Mouse (Mus musculus): ENCODE results near the gene Trmt1.

GRCm38 (mm10) chr8:84724683-84725082, 38.6 kb downstream of the Trmt1 start:
- TF ChIP-seq CHD2 (IDR thresholded peaks at IDR 0.05; ENCODE audit: low read depth, low read length) (no peak), ZNF384 (IDR thresholded peaks at IDR 0.05; ENCODE audit: low read depth, low read length) (no peak)

Measured in ES-E14 (cell line).